Mouse (Mus musculus) midbrain, embryonic 12.5 days (tissue): ENCODE results near the gene Spaca7. TPM values are rescaled to one million over a fixed set of nuclear protein-coding genes. Genes with fewer than 3 reads are reported as not detected.
A peak's percentile ranks its signal among the peaks of the same experiment; 100 is the strongest.

Experiments used
- ATAC-seq: fragments of 200-750 bp; cut with Nextera tagmentation; 2 replicates; pipeline ENCODE4 v1.8.0; 2017; ENCODE audit warnings: low read depth, moderate TSS enrichment, moderate library complexity; ENCODE audit not compliant: low FRiP score
- H3K27ac ChIP-seq: fragments of 300-500 bp; sonication (generic); replicated peaks from 2 replicates; pipeline ENCODE4 v1.5.1; 2016; ENCODE audit warnings: mild to moderate bottlenecking
- H3K27me3 ChIP-seq: fragments of 300-500 bp; sonication (generic); 2 replicates; pipeline ENCODE4 v1.6.1; 2016; ENCODE audit warnings: mild to moderate bottlenecking
- H3K36me3 ChIP-seq: fragments of 300-500 bp; sonication (generic); 2 replicates; pipeline ENCODE4 v1.6.1; 2016
- H3K4me1 ChIP-seq: fragments of 300-500 bp; sonication (generic); 2 replicates; pipeline ENCODE4 v1.6.1; 2016
- H3K4me2 ChIP-seq: fragments of 300-500 bp; sonication (generic); replicated peaks from 2 replicates; pipeline ENCODE4 v1.6.1; 2016; ENCODE audit warnings: mild to moderate bottlenecking, moderate library complexity
- H3K4me3 ChIP-seq: fragments of 300-500 bp; sonication (generic); 2 replicates; pipeline ENCODE4 v1.5.1; 2016; ENCODE audit warnings: mild to moderate bottlenecking
- H3K9ac ChIP-seq: fragments of 300-500 bp; sonication (generic); replicated peaks from 2 replicates; pipeline ENCODE4 v1.6.1; 2016; ENCODE audit warnings: mild to moderate bottlenecking, moderate library complexity
- H3K9me3 ChIP-seq: fragments of 300-500 bp; sonication (generic); 2 replicates; pipeline ENCODE4 v1.6.1; 2016; ENCODE audit warnings: mild to moderate bottlenecking
- WGBS: fragments of 180-500 bp; shearing (Covaris S2); methylation state at CpG from one replicate; pipeline ENCODE4 v1.1.7; 2016; 5-methylcytosine and 5-hydroxymethylcytosine counted together
- polyA plus RNA-seq: library from polyadenylated mRNA; unstranded; fragments of >200 nt; fragmentation: Nextera tagmentation; extraction: Ambion mirVana; gene quantifications from 2 replicates; pipeline ENCODE4 v1.2.1, GENCODE M21; 2016

Spaca7 gene
- polyA plus RNA-seq = not detected in 2 replicates

- Histone ChIP-seq H3K9me3 (no peaks in the 10 kb centered on the region), H3K4me1 (no peaks in the 10 kb centered on the region), H3K9ac (no peak within 1 kb of the TSS), H3K4me2 (no peak within 1 kb of the TSS), H3K27ac (no peak within 1 kb of the TSS), H3K36me3 (no peaks in the 10 kb centered on the region), H3K27me3 (peaks cover 43% of the 10 kb centered on the region), H3K4me3 (no peak within 1 kb of the TSS)
- 79% methylated on average over 14 of the region's 14 CpGs for WGBS
- ATAC-seq = no peak
These were observed at the start of gene Spaca7 for GRCm38 (mm10) chr8:12572814-12573534. Gene Spaca7, plus strand, starts transcription at chr8:12573029.

GRCm38 (mm10) chr8:12524279-12524678 lies 48.5 kb upstream of the Spaca7 start:
- H3K27me3 ChIP-seq = peaks cover 36% of the 10 kb centered on the region
- no peak overlapping the region for H3K9ac ChIP-seq
- ATAC-seq = no peak
- no peak overlapping the region for H3K4me3 ChIP-seq
- no peaks in the 10 kb centered on the region for H3K36me3 ChIP-seq
- no peak overlapping the region for H3K27ac ChIP-seq
- peaks cover 21% of the 10 kb centered on the region for H3K4me1 ChIP-seq
- H3K4me2 ChIP-seq = no peak overlapping the region
- WGBS = 24% methylated on average over 1 of the region's 1 CpGs
- peaks cover 4% of the 10 kb centered on the region; the same call in 1 of the 2 replicates for H3K9me3 ChIP-seq

- Histone ChIP-seq H3K36me3 (no peaks in the 10 kb centered on the region), H3K4me1 (peaks cover 10% of the 10 kb centered on the region), H3K27me3 (peaks cover 35% of the 10 kb centered on the region), H3K9ac (no peak overlapping the region), H3K4me3 (no peak overlapping the region), H3K4me2 (no peak overlapping the region), H3K9me3 (no peaks in the 10 kb centered on the region), H3K27ac (no peak overlapping the region)
- 87% methylated on average over 2 of the region's 2 CpGs for WGBS
- ATAC-seq = no peak
These were observed 44.2 kb upstream of the Spaca7 start for GRCm38 (mm10) chr8:12528659-12529058.

GRCm38 (mm10) chr8:12535617-12536016 lies 37.2 kb upstream of the Spaca7 start:
- Histone ChIP-seq H3K36me3 (no peaks in the 10 kb centered on the region), H3K9me3 (no peaks in the 10 kb centered on the region), H3K27ac (no peak overlapping the region), H3K27me3 (peaks cover 7% of the 10 kb centered on the region; the same call in 1 of the 2 replicates), H3K4me2 (no peak overlapping the region), H3K4me1 (0 out of 2 replicates have a peak, but pooled peaks cover 2% of the 10 kb centered on the region), H3K9ac (no peak overlapping the region), H3K4me3 (no peak overlapping the region)
- 86% methylated on average over 9 of the region's 9 CpGs for WGBS
- no peak for ATAC-seq

- WGBS = 84% methylated on average over 7 of the region's 7 CpGs
- no peak for ATAC-seq
These were observed 36.5 kb upstream of the Spaca7 start for GRCm38 (mm10) chr8:12536306-12536705.

GRCm38 (mm10) chr8:12545236-12545635 lies 27.6 kb upstream of the Spaca7 start:
- Histone ChIP-seq H3K4me1 (peaks cover 28% of the 10 kb centered on the region), H3K9ac (no peak overlapping the region), H3K9me3 (no peaks in the 10 kb centered on the region), H3K36me3 (no peaks in the 10 kb centered on the region), H3K4me3 (no peak overlapping the region), H3K27ac (no peak overlapping the region), H3K27me3 (peaks cover 47% of the 10 kb centered on the region), H3K4me2 (no peak overlapping the region)
- no peak for ATAC-seq
- 47% methylated on average over 4 of the region's 4 CpGs for WGBS

More at GRCm38 (mm10) chr8:12536306-12536705, 36.5 kb upstream of the Spaca7 start:
- Histone ChIP-seq H3K9me3 (no peaks in the 10 kb centered on the region), H3K4me1 (0 out of 2 replicates have a peak, but pooled peaks cover 2% of the 10 kb centered on the region), H3K27ac (no peak overlapping the region), H3K9ac (no peak overlapping the region), H3K27me3 (peaks cover 7% of the 10 kb centered on the region; the same call in 1 of the 2 replicates), H3K4me3 (no peak overlapping the region), H3K36me3 (no peaks in the 10 kb centered on the region), H3K4me2 (no peak overlapping the region)

- peaks cover 51% of the 10 kb centered on the region for H3K27me3 ChIP-seq
- H3K4me2 ChIP-seq = no peak overlapping the region
- no peak overlapping the region for H3K4me3 ChIP-seq
- H3K4me1 ChIP-seq = peaks cover 28% of the 10 kb centered on the region
- no peak overlapping the region for H3K27ac ChIP-seq
- ATAC-seq = no peak
- H3K9me3 ChIP-seq = no peaks in the 10 kb centered on the region
- H3K9ac ChIP-seq = no peak overlapping the region
- 78% methylated on average over 4 of the region's 4 CpGs for WGBS
- no peaks in the 10 kb centered on the region for H3K36me3 ChIP-seq
These were observed 27.2 kb upstream of the Spaca7 start for GRCm38 (mm10) chr8:12545671-12546070.

GRCm38 (mm10) chr8:12547466-12548220 lies 25.2 kb upstream of the Spaca7 start:
- ATAC-seq = peak; percentile 56; the same call in 1 of the 2 replicates
- H3K36me3 ChIP-seq = no peaks in the 10 kb centered on the region
- peaks cover 45% of the 10 kb centered on the region for H3K27me3 ChIP-seq
- H3K4me3 ChIP-seq = no peak overlapping the region
- 55% methylated on average over 7 of the region's 7 CpGs for WGBS
- peak overlapping the region; percentile 13; the same call in 1 of the 2 replicates for H3K4me2 ChIP-seq
- H3K9ac ChIP-seq = no peak overlapping the region
- no peaks in the 10 kb centered on the region for H3K9me3 ChIP-seq
- peaks cover 28% of the 10 kb centered on the region for H3K4me1 ChIP-seq
- no peak overlapping the region for H3K27ac ChIP-seq

GRCm38 (mm10) chr8:12548255-12548654 lies 24.6 kb upstream of the Spaca7 start:
- H3K4me3 ChIP-seq = no peak overlapping the region
- peaks cover 28% of the 10 kb centered on the region for H3K4me1 ChIP-seq
- no peaks in the 10 kb centered on the region for H3K9me3 ChIP-seq
- peaks cover 46% of the 10 kb centered on the region for H3K27me3 ChIP-seq
- no peak overlapping the region for H3K9ac ChIP-seq
- WGBS = 5% methylated on average over 15 of the region's 15 CpGs
- peak overlapping the region; percentile 13; the same call in 1 of the 2 replicates for H3K4me2 ChIP-seq
- H3K36me3 ChIP-seq = no peaks in the 10 kb centered on the region
- ATAC-seq = peak; percentile 87
- H3K27ac ChIP-seq = 0 out of 2 replicates have a peak overlapping the region, but pooled peaks have one; percentile 39

GRCm38 (mm10) chr8:12548680-12549079 lies 24.1 kb upstream of the Spaca7 start:
- WGBS = 45% methylated on average over 5 of the region's 5 CpGs
- Histone ChIP-seq H3K4me2 (no peak overlapping the region), H3K9ac (no peak overlapping the region), H3K27me3 (peaks cover 50% of the 10 kb centered on the region), H3K36me3 (no peaks in the 10 kb centered on the region), H3K4me1 (peaks cover 28% of the 10 kb centered on the region), H3K27ac (0 out of 2 replicates have a peak overlapping the region, but pooled peaks have one; percentile 39), H3K4me3 (no peak overlapping the region), H3K9me3 (no peaks in the 10 kb centered on the region)
- ATAC-seq = no peak

GRCm38 (mm10) chr8:12555515-12556145 lies 17.2 kb upstream of the Spaca7 start:
- peak; percentile 52 for ATAC-seq
- Histone ChIP-seq H3K4me2 (no peak overlapping the region), H3K9me3 (no peaks in the 10 kb centered on the region), H3K36me3 (no peaks in the 10 kb centered on the region), H3K4me1 (peaks cover 11% of the 10 kb centered on the region), H3K9ac (no peak overlapping the region), H3K27ac (no peak overlapping the region), H3K27me3 (peaks cover 74% of the 10 kb centered on the region), H3K4me3 (no peak overlapping the region)
- WGBS = 38% methylated on average over 15 of the region's 15 CpGs
